Mouse (Mus musculus): ENCODE measurements around the gene Zbtb38.

- TF ChIP-seq CTCF (IDR thresholded peaks at IDR 0.05; ENCODE audit: low read depth, low read length) (no peak), POLR2A (IDR thresholded peaks at IDR 0.05; ENCODE audit: insufficient read depth, low read length) (no peak), EP300 (IDR thresholded peaks at IDR 0.05; ENCODE audit: insufficient read depth, low read depth, low read length) (no peak)
Measured at GRCm38 (mm10) chr9:96783258-96783657, 30.6 kb upstream of the Zbtb38 start.

Measured in ES-Bruce4 (cell line).